Mouse (Mus musculus): Measurements from ENCODE around the gene Gba. TPM values are rescaled to one million over a fixed set of nuclear protein-coding genes. Genes with fewer than 3 reads are reported as not detected.

The Gba gene
- total and polyA plus RNA-seq, 2 experiments from 2014 or later = 46.1 to 64.6 TPM

DNA sequence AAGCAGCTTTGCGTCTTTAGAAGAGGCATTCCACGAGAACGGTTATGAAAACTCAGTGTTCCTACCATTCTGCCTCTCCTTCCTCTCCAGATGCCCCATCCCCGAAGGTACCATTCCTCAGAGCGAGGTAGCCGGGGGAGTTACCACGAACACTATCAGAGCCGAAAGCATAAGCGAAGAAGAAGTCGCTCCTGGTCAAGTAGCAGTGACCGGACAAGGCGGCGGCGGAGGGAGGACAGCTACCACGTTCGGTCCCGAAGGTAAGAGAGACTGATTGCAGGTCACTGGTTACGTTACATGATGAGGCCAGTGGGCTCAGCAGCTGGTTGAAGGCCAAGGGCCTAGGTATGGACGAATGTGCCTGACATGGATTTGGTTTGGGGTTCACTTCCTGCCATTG lies 35.8 kb upstream of the Gba start:
- ATAC-seq (ENCODE audit: low FRiP score) (no peak), DNase-seq (ENCODE audit: low spot score) (no peak)
- WGBS = 95% methylated on average over 19 of the region's 19 CpGs
- peaks cover 7% of the 10 kb centered on the region; the same call in 1 of the 2 replicates for H3K4me1 ChIP-seq (ENCODE audit: insufficient read depth, low read length)
- no peak overlapping the region for H3K9ac ChIP-seq (replicated peaks; ENCODE audit: low read length, poor library complexity, severe bottlenecking)
- peaks cover 41% of the 10 kb centered on the region for H3K36me3 ChIP-seq (ENCODE audit: insufficient read depth, low read length)
- no peak overlapping the region for H3K27ac ChIP-seq (ENCODE audit: low read depth, low read length)
- H3K4me3 ChIP-seq (ENCODE audit: low read depth, low read length) = no peak overlapping the region
- H3K9me3 ChIP-seq (ENCODE audit: low read length) = no peaks in the 10 kb centered on the region
- no peaks in the 10 kb centered on the region for H3K27me3 ChIP-seq (ENCODE audit: insufficient read depth, low read length)
- H3K4me2 ChIP-seq (ENCODE audit: low read depth, low read length, poor library complexity, severe bottlenecking) = no peak overlapping the region
- TF ChIP-seq CTCF (IDR thresholded peaks at IDR 0.05) = no peak

DNA sequence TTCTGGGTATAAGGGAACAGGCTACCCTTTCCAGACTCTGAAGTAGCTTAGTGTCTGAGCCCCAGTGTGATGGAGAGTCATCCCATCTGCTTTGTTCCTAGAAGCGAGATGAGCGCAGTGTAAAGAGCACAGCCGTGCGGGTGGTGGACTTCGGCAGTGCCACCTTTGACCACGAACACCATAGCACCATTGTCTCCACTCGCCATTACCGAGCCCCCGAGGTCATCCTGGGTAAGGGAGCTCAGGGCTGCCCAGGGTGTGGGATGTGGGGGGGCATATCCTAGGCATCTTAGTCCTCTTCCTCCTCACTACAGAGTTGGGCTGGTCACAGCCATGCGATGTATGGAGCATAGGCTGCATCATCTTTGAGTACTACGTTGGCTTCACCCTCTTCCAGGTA lies 27.9 kb upstream of the Gba start:
- Histone ChIP-seq H3K9me3 (ENCODE audit: low read length) (no peaks in the 10 kb centered on the region), H3K36me3 (ENCODE audit: insufficient read depth, low read length) (peaks cover 59% of the 10 kb centered on the region), H3K4me2 (ENCODE audit: low read depth, low read length, poor library complexity, severe bottlenecking) (no peak overlapping the region), H3K27ac (ENCODE audit: low read depth, low read length) (no peak overlapping the region), H3K4me3 (ENCODE audit: low read depth, low read length) (no peak overlapping the region), H3K9ac (replicated peaks; ENCODE audit: low read length, poor library complexity, severe bottlenecking) (no peak overlapping the region), H3K27me3 (ENCODE audit: insufficient read depth, low read length) (no peaks in the 10 kb centered on the region), H3K4me1 (ENCODE audit: insufficient read depth, low read length) (peaks cover 8% of the 10 kb centered on the region)
- no peak for TF ChIP-seq CTCF (IDR thresholded peaks at IDR 0.05)
- no peak for ATAC-seq (ENCODE audit: low FRiP score)
- no peak for DNase-seq (ENCODE audit: low spot score)
- 93% methylated on average over 11 of the region's 11 CpGs for WGBS

DNA sequence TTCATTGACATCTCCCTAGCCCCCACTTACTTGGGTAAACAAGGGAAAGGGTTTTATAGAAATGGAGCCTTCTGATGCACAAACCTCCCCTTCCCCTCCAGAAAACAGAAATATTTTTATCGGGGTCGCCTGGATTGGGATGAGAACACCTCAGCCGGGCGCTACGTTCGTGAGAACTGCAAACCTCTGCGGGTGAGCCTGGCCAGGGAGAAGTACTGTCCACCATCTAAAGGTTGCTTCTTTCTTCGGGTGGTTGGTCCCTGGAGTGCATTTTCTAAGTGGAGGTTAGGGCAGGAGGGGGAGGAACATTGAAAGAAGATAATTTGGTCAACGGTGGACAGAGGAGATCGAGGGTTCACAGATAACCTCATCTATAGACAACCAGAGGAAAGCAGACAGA lies 27.2 kb upstream of the Gba start:
- DNase-seq (ENCODE audit: low spot score) (no peak), ATAC-seq (ENCODE audit: low FRiP score) (no peak)
- Histone ChIP-seq H3K27ac (ENCODE audit: low read depth, low read length) (no peak overlapping the region), H3K4me2 (ENCODE audit: low read depth, low read length, poor library complexity, severe bottlenecking) (no peak overlapping the region), H3K4me3 (ENCODE audit: low read depth, low read length) (no peak overlapping the region), H3K9ac (replicated peaks; ENCODE audit: low read length, poor library complexity, severe bottlenecking) (no peak overlapping the region), H3K27me3 (ENCODE audit: insufficient read depth, low read length) (no peaks in the 10 kb centered on the region), H3K9me3 (ENCODE audit: low read length) (no peaks in the 10 kb centered on the region), H3K36me3 (ENCODE audit: insufficient read depth, low read length) (peaks cover 57% of the 10 kb centered on the region), H3K4me1 (ENCODE audit: insufficient read depth, low read length) (peaks cover 8% of the 10 kb centered on the region)
- TF ChIP-seq CTCF (IDR thresholded peaks at IDR 0.05) = no peak
- 93% methylated on average over 10 of the region's 10 CpGs for WGBS

DNA sequence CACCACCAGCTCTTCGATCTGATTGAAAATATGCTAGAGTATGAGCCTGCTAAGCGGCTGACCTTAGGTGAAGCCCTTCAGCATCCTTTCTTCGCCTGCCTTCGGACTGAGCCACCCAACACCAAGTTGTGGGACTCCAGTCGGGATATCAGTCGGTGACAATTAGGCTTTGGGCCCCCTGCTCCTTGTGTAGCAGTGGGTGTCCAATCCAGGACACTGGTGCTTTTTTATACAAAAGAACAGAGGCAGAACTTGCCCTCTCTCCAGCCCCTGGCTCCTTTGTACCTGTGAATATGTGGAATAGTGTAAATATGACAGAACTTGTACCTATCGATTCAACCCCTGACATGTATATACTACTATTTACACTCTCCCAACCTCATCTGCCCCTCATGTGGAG lies 26.3 kb upstream of the Gba start:
- no peak for ATAC-seq (ENCODE audit: low FRiP score)
- DNase-seq (ENCODE audit: low spot score) = no peak
- Histone ChIP-seq H3K27ac (ENCODE audit: low read depth, low read length) (no peak overlapping the region), H3K4me2 (ENCODE audit: low read depth, low read length, poor library complexity, severe bottlenecking) (no peak overlapping the region), H3K27me3 (ENCODE audit: insufficient read depth, low read length) (no peaks in the 10 kb centered on the region), H3K36me3 (ENCODE audit: insufficient read depth, low read length) (peaks cover 54% of the 10 kb centered on the region), H3K4me3 (ENCODE audit: low read depth, low read length) (no peak overlapping the region), H3K9ac (replicated peaks; ENCODE audit: low read length, poor library complexity, severe bottlenecking) (no peak overlapping the region), H3K4me1 (ENCODE audit: insufficient read depth, low read length) (peaks cover 8% of the 10 kb centered on the region), H3K9me3 (ENCODE audit: low read length) (no peaks in the 10 kb centered on the region)
- WGBS = 86% methylated on average over 7 of the region's 7 CpGs
- TF ChIP-seq CTCF (IDR thresholded peaks at IDR 0.05) = no peak

DNA sequence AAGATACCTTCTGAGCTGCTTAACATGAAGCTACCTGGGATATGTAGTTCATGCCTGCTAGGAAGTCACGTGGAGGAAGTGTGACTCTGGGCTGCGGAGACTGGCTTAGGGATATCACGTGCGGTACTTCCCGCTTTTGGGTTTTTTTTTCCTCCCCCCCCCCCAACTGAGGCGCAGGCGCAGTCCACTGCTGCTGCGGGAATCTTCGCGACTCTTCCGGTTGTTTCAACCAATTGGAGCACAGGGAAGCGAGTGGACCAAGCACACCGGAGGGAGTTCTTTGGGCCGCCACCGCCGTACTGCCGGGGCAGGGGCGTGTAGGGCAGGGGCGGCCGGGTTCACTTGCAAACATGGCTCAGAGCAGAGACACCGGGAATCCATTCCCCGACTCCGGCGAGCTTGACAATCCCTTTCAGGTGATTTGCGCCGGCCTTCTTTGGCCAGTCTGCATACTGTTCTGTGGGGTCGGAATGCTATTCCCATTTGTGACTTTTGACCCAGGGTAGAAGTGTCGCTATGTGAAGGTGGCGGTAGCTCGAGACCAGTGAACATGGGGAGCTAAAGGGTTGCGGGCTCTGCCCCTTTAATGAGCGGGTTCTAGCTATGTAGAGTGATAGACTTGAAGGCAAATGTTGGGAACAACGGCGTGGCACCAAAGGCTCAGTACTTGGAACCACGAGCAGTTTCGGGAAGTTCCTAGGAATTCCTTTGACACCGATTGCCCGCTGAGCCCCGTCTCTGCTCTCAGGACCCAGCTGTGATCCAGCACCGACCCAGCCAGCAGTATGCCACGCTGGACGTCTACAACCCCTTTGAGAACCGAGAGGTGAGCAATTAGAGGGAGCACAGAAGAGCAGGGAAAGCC lies 25.3 kb upstream of the Gba start, which contains the start of gene Scamp3:
Gene Scamp3, plus strand, starts transcription at position 232 of the 865 bp plus-strand sequence.
- H3K36me3 ChIP-seq (ENCODE audit: insufficient read depth, low read length) = peaks cover 62% of the 10 kb centered on the region

DNA sequence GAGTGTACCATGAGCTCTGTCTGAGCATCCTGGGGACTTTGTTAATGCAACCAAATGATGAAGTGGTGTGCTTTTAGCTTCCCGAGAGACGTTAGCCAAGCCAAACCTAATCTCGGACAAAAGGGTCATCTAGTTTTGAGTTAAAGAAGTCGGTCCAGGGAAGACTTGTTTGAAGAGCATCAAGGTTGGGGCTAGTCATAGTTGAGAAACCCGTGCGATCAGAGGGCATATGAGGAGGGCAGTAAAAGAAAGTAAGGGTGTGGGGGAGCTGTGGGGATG lies 24.7 kb upstream of the Gba start:
- Histone ChIP-seq H3K4me2 (ENCODE audit: low read depth, low read length, poor library complexity, severe bottlenecking) (peak overlapping the region; percentile 68), H3K4me1 (ENCODE audit: insufficient read depth, low read length) (peaks cover 8% of the 10 kb centered on the region), H3K4me3 (ENCODE audit: low read depth, low read length) (peak overlapping the region; percentile 76), H3K9ac (replicated peaks; ENCODE audit: low read length, poor library complexity, severe bottlenecking) (peak overlapping the region; percentile 74), H3K27ac (ENCODE audit: low read depth, low read length) (peak overlapping the region; percentile 74), H3K36me3 (ENCODE audit: insufficient read depth, low read length) (peaks cover 62% of the 10 kb centered on the region), H3K27me3 (ENCODE audit: insufficient read depth, low read length) (no peaks in the 10 kb centered on the region), H3K9me3 (ENCODE audit: low read length) (no peaks in the 10 kb centered on the region)
- no peak for ATAC-seq (ENCODE audit: low FRiP score)
- WGBS = 12% methylated on average over 6 of the region's 6 CpGs
- DNase-seq (ENCODE audit: low spot score) = no peak
- no peak for TF ChIP-seq CTCF (IDR thresholded peaks at IDR 0.05)

More for the DNA sequence above, 25.3 kb upstream of the Gba start, which contains the start of gene Scamp3:
- Histone ChIP-seq H3K27me3 (ENCODE audit: insufficient read depth, low read length) (no peaks in the 10 kb centered on the region), H3K9me3 (ENCODE audit: low read length) (no peaks in the 10 kb centered on the region), H3K9ac (replicated peaks; ENCODE audit: low read length, poor library complexity, severe bottlenecking) (peak within 1 kb of the TSS; percentile 74), H3K27ac (ENCODE audit: low read depth, low read length) (peak within 1 kb of the TSS; percentile 74), H3K4me2 (ENCODE audit: low read depth, low read length, poor library complexity, severe bottlenecking) (peak within 1 kb of the TSS; percentile 68), H3K4me3 (ENCODE audit: low read depth, low read length) (peak within 1 kb of the TSS; percentile 76), H3K4me1 (ENCODE audit: insufficient read depth, low read length) (peaks cover 8% of the 10 kb centered on the region)
- ATAC-seq (ENCODE audit: low FRiP score) (peak; percentile 95), DNase-seq (ENCODE audit: low spot score) (peak; percentile 97)
- TF ChIP-seq CTCF (IDR thresholded peaks at IDR 0.05) = no peak
- WGBS = under 1% methylated on average over 43 of the region's 43 CpGs

All from midbrain, postnatal 0 days (tissue).